In the genomic region with DNA sequence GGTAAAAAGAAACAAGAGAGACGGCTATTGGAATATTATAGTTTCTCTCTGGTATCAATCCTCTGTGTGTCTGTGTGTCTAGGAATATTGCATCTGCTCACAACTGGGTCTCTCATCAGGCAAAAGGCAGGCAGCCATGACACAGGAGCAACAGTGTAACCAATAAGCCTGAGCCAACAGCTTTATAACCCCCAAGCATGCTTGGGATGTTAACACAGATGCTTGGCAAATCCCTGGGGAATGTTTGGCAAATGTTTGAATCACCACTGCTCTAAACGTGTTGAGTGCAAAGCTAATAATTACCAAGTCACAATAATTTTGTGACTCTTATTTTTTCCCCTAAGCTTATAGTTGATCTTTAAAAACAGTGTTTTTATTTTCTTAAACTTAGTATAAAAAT, we compare ENCODE assay signal across 16 mouse cellular contexts. TPM values are rescaled to one million over a fixed set of nuclear protein-coding genes. Genes with fewer than 3 reads are reported as not detected.
"Had no signal": no experiment of that assay in that cellular context is flagged by ENCODE, and none has a peak within 500 bp of the region (broad histone marks: within the 10 kb centered on the region; RNA-seq: fewer than 3 reads in every experiment).

No protein-coding gene starts in this region.

- DNase-seq: liver, postnatal 0 days; lung, embryonic 14.5 days; lung, postnatal 10 days; right cerebral cortex, postnatal 14 days; thymus, adult 2 months; thymus, postnatal 25 days; thymus, postnatal 4 days had no signal

- H3K9me3 ChIP-seq: liver, embryonic 15.5 days; midbrain, embryonic 13.5 days; neural tube, embryonic 12.5 days; stomach, embryonic 15.5 days had no signal

- H3K4me3 ChIP-seq: liver, embryonic 15.5 days; megakaryocyte, embryonic 14.5 days; midbrain, embryonic 13.5 days; neural tube, embryonic 12.5 days; stomach, embryonic 15.5 days had no signal

- H3K4me2 ChIP-seq: liver, embryonic 15.5 days; lung, embryonic 14.5 days; midbrain, embryonic 11.5 days; midbrain, embryonic 13.5 days; neural tube, embryonic 12.5 days; stomach, embryonic 15.5 days had no signal

- ATAC-seq: liver, postnatal 0 days; midbrain, embryonic 13.5 days; midbrain, embryonic 16.5 days had no signal

- H3K9ac ChIP-seq: liver, embryonic 15.5 days; liver, postnatal 0 days; lung, embryonic 14.5 days; midbrain, embryonic 13.5 days; neural tube, embryonic 12.5 days; stomach, embryonic 15.5 days had no signal

- H3K36me3 ChIP-seq: liver, embryonic 15.5 days; midbrain, embryonic 13.5 days; neural tube, embryonic 12.5 days; stomach, embryonic 15.5 days had no signal

- H3K27ac ChIP-seq: liver, embryonic 15.5 days; macrophage; midbrain, embryonic 13.5 days; neural tube, embryonic 12.5 days; stomach, embryonic 15.5 days; stomach, postnatal 0 days had no signal

- H3K27me3 ChIP-seq: liver, embryonic 15.5 days; midbrain, embryonic 13.5 days; neural tube, embryonic 12.5 days; stomach, embryonic 15.5 days had no signal

- H3K4me1 ChIP-seq: liver, embryonic 15.5 days; megakaryocyte, embryonic 14.5 days; stomach, embryonic 15.5 days had no signal

RNA-seq across cellular contexts. Expression of a gene that starts 8.5 kb away (rescaled TPM):
- polyA plus RNA-seq: macrophage had no signal
